Mouse (Mus musculus): ENCODE measurements at regions not wholly inside any gene's neighbourhood (a gene's known extent, or its start where the extent isn't known, plus 50 kb on each side); places are given as distances from the start of the nearest gene placed in this dataset.

- TF ChIP-seq CTCF (IDR thresholded peaks at IDR 0.05; ENCODE audit: extremely low read depth, insufficient read depth, low read length) (no peak), POLR2A (IDR thresholded peaks at IDR 0.05; ENCODE audit: extremely low read depth, insufficient read depth, low read length) (no peak)
Measured at GRCm38 (mm10) chr13:114654267-114654666, 163.8 kb upstream of the Mocs2 start.

All from cortical plate, adult 2 months (tissue).